Mouse (Mus musculus) CD4-positive helper T cell, adult 2 months (primary cell): ENCODE measurements around the gene Ccnb1.
"Not testable (repeated sequence)": the region's sequence is repeated elsewhere in the genome, so short reads cannot be mapped to it uniquely, and the experiment has no call there.

Experiments
- DNase-seq: peaks from one replicate; pipeline ENCODE4 v3.0.0-alpha.2; 2012; ENCODE audit warnings: low read depth, missing footprints, low spot score

The Ccnb1 gene

GRCm38 (mm10) chr13:100774704-100775103 lies 11.7 kb downstream of the Ccnb1 start:
- no peak for DNase-seq

- no peak for DNase-seq
These were observed 31.0 kb downstream of the Ccnb1 start for GRCm38 (mm10) chr13:100755329-100755728.

GRCm38 (mm10) chr13:100754186-100754585 lies 32.2 kb downstream of the Ccnb1 start:
- DNase-seq, result no peak

GRCm38 (mm10) chr13:100753011-100753410 lies 33.4 kb downstream of the Ccnb1 start:
- DNase-seq, result no peak

- no peak for DNase-seq
These were observed 33.8 kb downstream of the Ccnb1 start for GRCm38 (mm10) chr13:100752529-100752928.

DNA sequence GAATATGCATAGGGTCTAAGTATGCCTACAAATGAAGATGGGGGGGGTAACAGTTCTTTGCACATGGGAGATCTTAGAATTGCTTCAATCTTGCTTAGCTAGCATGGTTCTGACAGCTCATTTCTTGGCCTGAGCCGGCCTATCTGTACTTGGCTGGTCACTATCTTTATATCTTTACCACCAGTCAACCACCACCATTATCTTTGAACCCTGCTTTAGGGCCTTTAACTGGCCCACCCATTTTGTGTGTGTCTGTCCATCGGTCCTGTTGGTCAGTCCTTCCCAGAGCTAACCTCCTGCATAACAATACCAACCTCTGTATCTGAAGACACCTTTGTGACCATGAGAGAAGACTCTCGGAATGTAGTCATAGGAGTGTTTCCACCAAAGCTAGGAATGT lies 35.0 kb downstream of the Ccnb1 start:
- no peak for DNase-seq

- DNase-seq, result no peak
These were observed 35.6 kb downstream of the Ccnb1 start for GRCm38 (mm10) chr13:100750799-100751198.

- DNase-seq, result no peak
These were observed 37.7 kb downstream of the Ccnb1 start for GRCm38 (mm10) chr13:100748638-100749037.

GRCm38 (mm10) chr13:100746090-100746489 lies 40.3 kb downstream of the Ccnb1 start:
- no peak for DNase-seq

DNA sequence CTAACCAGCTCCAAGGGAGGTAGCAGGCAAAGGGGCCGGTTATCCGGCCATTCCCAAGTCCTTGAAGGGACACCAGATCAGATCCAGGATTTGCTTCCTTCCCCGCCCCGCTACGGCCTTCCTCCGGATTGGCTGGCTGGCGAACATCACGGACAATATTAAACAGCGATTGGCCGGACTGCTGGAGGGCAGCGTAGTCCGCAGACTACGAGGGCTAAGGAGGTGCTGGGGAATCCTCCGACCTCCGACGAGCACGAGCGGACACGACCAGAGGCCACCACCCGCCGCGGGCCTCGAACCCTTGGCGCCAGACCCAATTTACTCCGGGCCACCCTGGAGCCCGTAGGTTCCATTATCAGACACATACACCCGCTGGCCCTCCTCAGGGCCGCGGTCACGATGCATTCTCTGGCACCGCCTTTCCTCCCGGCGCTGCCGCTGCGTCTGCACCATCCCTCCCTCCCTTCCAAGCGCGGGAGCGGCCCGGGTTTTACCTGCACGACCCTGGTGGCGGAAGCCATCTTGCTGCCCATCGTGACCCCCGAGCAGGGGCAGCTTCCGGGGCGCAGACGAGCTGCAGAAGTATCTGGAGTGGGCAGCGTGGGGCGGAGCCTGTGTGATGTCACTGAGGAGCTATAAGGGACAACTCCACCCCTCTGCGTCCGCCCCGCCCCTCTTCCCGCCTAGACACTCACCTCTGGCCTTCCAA lies 42.2 kb downstream of the Ccnb1 start, which contains the start of gene Mrps36:
Gene Mrps36 (minus strand): TSS at position 624 of the 709 bp plus-strand sequence.
- peak; percentile 90 for DNase-seq

GRCm38 (mm10) chr13:100743346-100744035 lies 42.9 kb downstream of the Ccnb1 start:
- DNase-seq, result no peak

GRCm38 (mm10) chr13:100742831-100743230 lies 43.5 kb downstream of the Ccnb1 start:
- no peak for DNase-seq

- DNase-seq, result no peak
These were observed 53.6 kb downstream of the Ccnb1 start for GRCm38 (mm10) chr13:100732756-100733155.

- not testable (repeated sequence) for DNase-seq
These were observed 54.8 kb downstream of the Ccnb1 start for GRCm38 (mm10) chr13:100731462-100732046.

- DNase-seq, result peak; percentile 93
These were observed 55.6 kb downstream of the Ccnb1 start, which contains the start of gene Cdk7 for GRCm38 (mm10) chr13:100730861-100731176. Gene Cdk7, minus strand, starts transcription at chr13:100730939.

DNA sequence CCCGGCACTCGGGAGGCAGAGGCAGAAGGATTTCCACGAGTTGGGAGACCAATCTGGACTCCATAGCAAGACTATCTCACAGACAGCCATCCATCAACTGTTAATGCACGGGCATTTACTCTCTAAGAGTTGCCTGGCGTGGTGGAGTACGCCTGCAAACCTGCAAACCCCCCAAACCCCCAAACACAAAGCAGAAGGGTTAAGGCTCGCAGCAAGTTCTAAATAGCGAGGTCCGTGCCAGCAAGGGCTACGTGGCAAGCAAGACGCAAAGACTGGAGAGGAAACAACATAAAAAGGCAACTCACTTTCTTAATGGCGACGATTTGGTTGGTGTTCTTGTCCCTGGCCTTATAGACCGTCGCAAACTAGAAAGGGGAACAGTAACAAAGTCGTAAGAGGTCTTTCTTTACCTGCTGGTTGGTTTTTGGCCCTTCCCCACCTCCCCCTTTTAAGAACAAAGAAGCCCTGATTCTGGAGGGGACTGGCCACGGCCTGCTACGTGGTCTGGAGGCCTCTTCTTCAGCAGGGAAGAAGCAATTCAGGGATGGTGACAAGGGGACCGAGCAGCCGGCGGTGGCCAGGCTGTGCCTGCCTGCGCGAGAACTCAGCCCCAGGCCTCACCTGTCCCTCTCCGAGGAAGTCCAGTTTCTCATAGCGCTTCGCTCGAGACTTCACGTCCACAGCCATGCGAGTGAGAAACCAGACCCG lies 56.1 kb downstream of the Ccnb1 start:
- DNase-seq, result peak; percentile 14
